29 mouse cellular contexts compared by ENCODE assay signal in the genomic region with DNA sequence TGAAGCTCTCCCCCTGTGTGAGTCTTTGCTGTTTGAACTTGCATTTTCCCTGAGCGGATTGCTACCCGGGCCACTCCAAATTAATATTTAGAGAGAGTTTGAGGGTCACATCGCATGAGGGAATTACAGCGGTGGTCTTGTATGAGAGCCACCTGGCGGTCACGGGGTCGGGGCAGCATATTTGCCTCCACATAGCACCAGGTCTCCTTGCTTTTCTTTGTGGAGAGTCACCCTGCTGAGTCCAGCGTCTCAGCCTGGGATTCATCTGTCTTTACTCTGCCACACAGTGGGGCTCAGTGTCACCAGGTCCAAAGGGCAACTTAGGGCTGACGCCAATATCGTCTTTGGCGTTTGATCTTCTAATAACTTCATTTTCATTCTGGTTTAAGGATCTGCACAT.
DNase-seq lines count a peak whose midpoint lies in the region; ATAC-seq and TF ChIP-seq lines count a peak whose summit lies in the region.
"Had no signal": no experiment of that assay in that cellular context is flagged by ENCODE, and none has a peak within 500 bp of the region (broad histone marks: within the 10 kb centered on the region; RNA-seq: fewer than 3 reads in every experiment).

No protein-coding gene starts in this region.

- H3K4me2 ChIP-seq in forebrain, embryonic 15.5 days (replicated peaks) = no peak overlapping the region
- H3K4me2 ChIP-seq in forebrain, embryonic 14.5 days (ENCODE audit: low read length) = no peak overlapping the region
- H3K4me2 ChIP-seq in lung, postnatal 0 days (replicated peaks; ENCODE audit: low read depth, low read length) = no peak overlapping the region
- H3K4me2 ChIP-seq: embryonic facial prominence, embryonic 12.5 days; hindbrain, embryonic 15.5 days; limb, embryonic 15.5 days; liver, embryonic 13.5 days; midbrain, embryonic 11.5 days had no signal

- peak overlapping the region; percentile 92 for H3K27ac ChIP-seq in forebrain, embryonic 15.5 days (replicated peaks)
- H3K27ac ChIP-seq in forebrain, embryonic 14.5 days (ENCODE audit: low read depth, low read length) = no peak overlapping the region
- H3K27ac ChIP-seq in lung, postnatal 0 days (ENCODE audit: low read length) = no peak overlapping the region
- H3K27ac ChIP-seq: embryonic facial prominence, embryonic 12.5 days; heart, embryonic 10.5 days; hindbrain, embryonic 15.5 days; limb, embryonic 10.5 days; limb, embryonic 15.5 days; liver, embryonic 13.5 days; stomach, postnatal 0 days had no signal

- peaks cover 35% of the 10 kb centered on the region for H3K4me1 ChIP-seq in forebrain, embryonic 15.5 days
- peaks cover 8% of the 10 kb centered on the region for H3K4me1 ChIP-seq in forebrain, embryonic 14.5 days (ENCODE audit: control insufficient read depth, insufficient read depth, low read length)
- no peaks in the 10 kb centered on the region for H3K4me1 ChIP-seq in lung, postnatal 0 days (ENCODE audit: insufficient read depth, low read depth, low read length)
- H3K4me1 ChIP-seq: heart, embryonic 10.5 days; liver, embryonic 13.5 days had no signal

- 0 out of 2 replicates have a peak, but pooled peaks have one; percentile 9 for TF ChIP-seq CTCF in lung, postnatal 0 days (IDR thresholded peaks at IDR 0.05)

- 68% methylated on average over 11 of the region's 11 CpGs for WGBS in forebrain, embryonic 15.5 days
- WGBS in forebrain, embryonic 14.5 days = 66% methylated on average over 11 of the region's 11 CpGs
- 39% methylated on average over 11 of the region's 11 CpGs for WGBS in lung, postnatal 0 days

- no peak overlapping the region for H3K9ac ChIP-seq in forebrain, embryonic 15.5 days (replicated peaks)
- H3K9ac ChIP-seq in forebrain, embryonic 14.5 days (ENCODE audit: low read length) = no peak overlapping the region
- no peak overlapping the region for H3K9ac ChIP-seq in lung, postnatal 0 days (replicated peaks; ENCODE audit: low read depth)
- H3K9ac ChIP-seq: embryonic facial prominence, embryonic 12.5 days; hindbrain, embryonic 15.5 days; limb, embryonic 15.5 days; liver, embryonic 13.5 days had no signal

- peaks cover 20% of the 10 kb centered on the region for H3K36me3 ChIP-seq in forebrain, embryonic 15.5 days
- H3K36me3 ChIP-seq in forebrain, embryonic 14.5 days (ENCODE audit: control insufficient read depth, insufficient read depth, low read length) = peaks cover 13% of the 10 kb centered on the region; the same call in 1 of the 2 replicates
- no peaks in the 10 kb centered on the region for H3K36me3 ChIP-seq in lung, postnatal 0 days (ENCODE audit: insufficient read depth, low read length)
- H3K36me3 ChIP-seq: embryonic facial prominence, embryonic 12.5 days; limb, embryonic 10.5 days; limb, embryonic 15.5 days; liver, embryonic 13.5 days had no signal

- no peak overlapping the region for H3K4me3 ChIP-seq in forebrain, embryonic 15.5 days
- H3K4me3 ChIP-seq in forebrain, embryonic 14.5 days (ENCODE audit: low read depth, low read length) = no peak overlapping the region
- H3K4me3 ChIP-seq in lung, postnatal 0 days (ENCODE audit: low read depth, low read length) = no peak overlapping the region
- H3K4me3 ChIP-seq: embryonic facial prominence, embryonic 12.5 days; heart, embryonic 10.5 days; hindbrain, embryonic 15.5 days; limb, embryonic 10.5 days; limb, embryonic 15.5 days; liver, embryonic 13.5 days had no signal

- no peak for TF ChIP-seq EP300 in lung, postnatal 0 days (IDR thresholded peaks at IDR 0.05)

- H3K27me3 ChIP-seq in forebrain, embryonic 15.5 days = no peaks in the 10 kb centered on the region
- H3K27me3 ChIP-seq in forebrain, embryonic 14.5 days (replicated peaks; ENCODE audit: control insufficient read depth, insufficient read depth, low read length) = no peaks in the 10 kb centered on the region
- no peaks in the 10 kb centered on the region for H3K27me3 ChIP-seq in lung, postnatal 0 days (replicated peaks; ENCODE audit: insufficient read depth, low read length)
- H3K27me3 ChIP-seq: embryonic facial prominence, embryonic 12.5 days; hindbrain, embryonic 15.5 days; limb, embryonic 15.5 days; Patski had no signal

- no peak for ATAC-seq in forebrain, embryonic 15.5 days (replicated peaks)
- ATAC-seq in forebrain, embryonic 14.5 days = no peak
- no peak for ATAC-seq in lung, postnatal 0 days
- ATAC-seq: Patski had no signal

- H3K9me3 ChIP-seq in forebrain, embryonic 15.5 days = no peaks in the 10 kb centered on the region
- no peaks in the 10 kb centered on the region for H3K9me3 ChIP-seq in forebrain, embryonic 14.5 days (replicated peaks; ENCODE audit: control insufficient read depth, low read length)
- no peaks in the 10 kb centered on the region for H3K9me3 ChIP-seq in lung, postnatal 0 days (ENCODE audit: low read length)
- H3K9me3 ChIP-seq: embryonic facial prominence, embryonic 12.5 days; hindbrain, embryonic 15.5 days; limb, embryonic 10.5 days; limb, embryonic 15.5 days had no signal

- no peak for DNase-seq in forebrain, embryonic 14.5 days (ENCODE audit: low spot score)
- DNase-seq in lung, postnatal 0 days (ENCODE audit: low spot score) = no peak
- no peak for DNase-seq in lung, postnatal 36 days
- DNase-seq in embryo, embryonic 10 days (ENCODE audit: low spot score) = peak; percentile 64
- peak; percentile 19 for DNase-seq in embryo, embryonic 9.5 days (ENCODE audit: extremely low spot score)
- DNase-seq in adrenal gland, adult 8-10 months = no peak
- DNase-seq: adrenal gland, postnatal 14 days; cerebellum, adult 11 months; gastrocnemius, postnatal 25 days; heart, adult 11 months; heart, postnatal 4 days; kidney, adult 11 months; kidney, postnatal 14 days; layer of hippocampus, adult 9-11 months; liver, embryonic 13.5 days; lung, adult 18-20 months; lung, postnatal 10 days; right cerebral cortex, postnatal 4 days; thymus, adult 2 months; thymus, postnatal 36 days had no signal

Comparison
In these comparisons a context has a peak if more than half of its experiments do, and no peak if none do; other contexts are left out.
1. DNase-seq: peak in embryo, embryonic 10 days (single experiment) and embryo, embryonic 9.5 days (single experiment); none in forebrain, embryonic 14.5 days (single experiment), lung, postnatal 0 days (single experiment), lung, postnatal 36 days (single experiment) and adrenal gland, adult 8-10 months (single experiment).